In the genomic region with DNA sequence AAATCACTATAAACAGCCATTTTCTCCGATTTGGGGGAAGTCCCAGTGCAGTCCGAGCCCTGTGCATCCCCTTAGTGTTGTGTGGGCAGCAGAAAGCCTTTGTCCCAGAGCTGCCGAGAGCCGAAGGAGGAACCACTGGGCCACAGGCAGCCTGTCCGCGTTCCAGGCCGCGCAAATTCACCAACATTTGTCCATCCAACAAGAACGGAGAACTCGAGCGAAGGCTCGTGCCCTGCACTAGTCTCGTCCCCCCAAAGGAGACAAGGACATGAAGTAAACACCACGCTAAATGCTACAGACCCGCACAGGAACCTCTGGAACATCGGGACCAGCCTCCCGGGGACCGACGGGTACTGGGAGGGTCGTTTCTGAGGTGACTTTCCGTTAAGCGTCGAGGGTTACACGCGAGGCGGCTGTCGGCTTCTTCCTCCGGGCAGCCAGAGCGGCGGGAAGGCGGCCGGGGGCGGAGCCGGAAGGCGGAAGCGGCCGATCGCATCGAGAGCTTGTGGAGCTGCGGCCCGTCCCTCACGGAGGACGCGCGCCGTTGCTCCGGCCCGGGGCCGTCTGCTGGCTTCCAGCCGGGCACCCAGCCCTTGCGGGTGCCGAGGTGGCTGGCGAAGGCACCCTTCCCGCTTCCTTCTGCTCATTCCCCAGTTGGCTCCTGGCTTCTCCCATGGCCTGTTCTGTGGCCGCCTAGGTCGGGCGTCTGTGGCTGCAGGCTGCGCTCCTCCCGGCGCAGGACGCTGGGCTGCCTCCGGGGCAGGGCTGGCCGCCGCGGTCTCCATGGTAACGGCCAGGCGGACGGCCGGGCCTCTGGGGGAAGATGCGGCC, we compare ENCODE assay signal across 8 mouse cellular contexts. TPM values are rescaled to one million over a fixed set of nuclear protein-coding genes. Genes with fewer than 3 reads are reported as not detected.
DNase-seq lines count a peak whose midpoint lies in the region; ATAC-seq lines count a peak whose summit lies in the region.

A gene (plus strand): TSS at position 250 of the 831 bp plus-strand sequence.

- peak within 1 kb of the TSS; percentile 76 for H3K4me2 ChIP-seq in hindbrain, embryonic 11.5 days (replicated peaks; ENCODE audit: low read depth, low read length)

- H3K4me1 ChIP-seq in hindbrain, embryonic 11.5 days (replicated peaks; ENCODE audit: control insufficient read depth, insufficient read depth, low read length): no peaks in the 10 kb centered on the region; the same call in 1 of the 2 replicates

- WGBS in hindbrain, embryonic 11.5 days: 0% methylated on average over 69 of the region's 70 CpGs

- H3K9ac ChIP-seq in hindbrain, embryonic 11.5 days (ENCODE audit: low read depth, low read length): peak within 1 kb of the TSS; percentile 94

- no peaks in the 10 kb centered on the region for H3K27me3 ChIP-seq in hindbrain, embryonic 11.5 days (ENCODE audit: control insufficient read depth, insufficient read depth, low read length)

- H3K36me3 ChIP-seq in hindbrain, embryonic 11.5 days (ENCODE audit: control insufficient read depth, insufficient read depth, low read length): no peaks in the 10 kb centered on the region

- DNase-seq in MEL-GATA-1-ER (ENCODE audit: extremely low read depth, low read depth): peak; percentile 83
- peak; percentile 82 for DNase-seq in cerebellum, adult 8-10 months
- DNase-seq in hindbrain, embryonic 11.5 days (ENCODE audit: low spot score): peak; percentile 89
- peak; percentile 84 to 88 for DNase-seq in layer of hippocampus, postnatal 10 days (ENCODE audit: low spot score in 2 of 2)
- DNase-seq in lung, postnatal 10 days: peak; percentile 90
- peak; percentile 87 for DNase-seq in ovary, postnatal 36 days (ENCODE audit: low spot score)
- DNase-seq in thymus, postnatal 25 days: peak; percentile 85

- H3K27ac ChIP-seq in hindbrain, embryonic 11.5 days (ENCODE audit: low read depth, low read length): peak within 1 kb of the TSS; percentile 99

- H3K9me3 ChIP-seq in hindbrain, embryonic 11.5 days (ENCODE audit: control insufficient read depth, low read length): no peaks in the 10 kb centered on the region

- H3K4me3 ChIP-seq in hindbrain, embryonic 11.5 days (ENCODE audit: low read depth, low read length): peak within 1 kb of the TSS; percentile 81

- ATAC-seq in frontal cortex, adult (ENCODE audit: low TSS enrichment): peak; percentile 96
- peak; percentile 99 for ATAC-seq in hindbrain, embryonic 11.5 days (ENCODE audit: low FRiP score)

RNA-seq across cellular contexts. Expression of the gene that starts here (rescaled TPM):
- polyA plus RNA-seq in hindbrain, embryonic 11.5 days (2014; fragmentation: Nextera tagmentation; extraction: Ambion mirVana): 49.3 and 53.0 TPM in 2 replicates
- total RNA-seq in layer of hippocampus, postnatal 10 days (2021): 10 to 100 TPM; 36.4 to 39.6 TPM

Comparison
In these comparisons a context has a peak if more than half of its experiments do, and no peak if none do; other contexts are left out.
1. Peak in every context shown above with its lines: DNase-seq, ATAC-seq, H3K4me3 ChIP-seq and H3K27ac ChIP-seq.